Mouse (Mus musculus) stomach, postnatal 0 days (tissue): ENCODE measurements at regions not wholly inside any gene's neighbourhood (a gene's known extent, or its start where the extent isn't known, plus 50 kb on each side); places are given as distances from the start of the nearest gene placed in this dataset.

ENCODE experiments used
- ATAC-seq: fragments of 200-750 bp; cut with Nextera tagmentation; 2 replicates; pipeline ENCODE4 v1.8.0; 2017; ENCODE audit not compliant: low FRiP score, low TSS enrichment
- DNase-seq: peaks from one replicate; pipeline ENCODE4 v3.0.0-alpha.2; 2016; ENCODE audit warnings: low spot score
- H3K27ac ChIP-seq: fragments of 300-500 bp; sonication (generic); replicated peaks from 2 replicates; pipeline ENCODE4 v1.5.1; 2014; ENCODE audit warnings: mild to moderate bottlenecking, control low read depth
- H3K27me3 ChIP-seq: fragments of 300-500 bp; sonication (generic); 2 replicates; pipeline ENCODE4 v1.6.1; 2014; ENCODE audit warnings: low read length; ENCODE audit not compliant: control insufficient read depth, insufficient read depth
- H3K36me3 ChIP-seq: fragments of 300-500 bp; sonication (generic); 2 replicates; pipeline ENCODE4 v1.6.1; 2014; ENCODE audit warnings: low read length, mixed read lengths; ENCODE audit not compliant: control insufficient read depth, insufficient read depth
- H3K4me1 ChIP-seq: fragments of 300-500 bp; sonication (generic); replicated peaks from 2 replicates; pipeline ENCODE4 v1.6.1; 2014; ENCODE audit warnings: antibody characterized with exemption; ENCODE audit not compliant: control insufficient read depth, insufficient read depth
- H3K4me2 ChIP-seq: fragments of 300-500 bp; sonication (generic); replicated peaks from 2 replicates; pipeline ENCODE4 v1.6.1; 2014; ENCODE audit warnings: low read depth, mild to moderate bottlenecking, control low read depth, moderate library complexity
- H3K4me3 ChIP-seq: fragments of 300-500 bp; sonication (generic); 2 replicates; pipeline ENCODE4 v1.5.1; 2014; ENCODE audit warnings: low read depth, low read length, control low read depth
- H3K9ac ChIP-seq: fragments of 300-500 bp; sonication (generic); 2 replicates; pipeline ENCODE4 v1.6.1; 2014; ENCODE audit warnings: mild to moderate bottlenecking, low read length, control low read depth, mixed read lengths
- H3K9me3 ChIP-seq: fragments of 300-500 bp; sonication (generic); 2 replicates; pipeline ENCODE4 v1.6.1; 2016; ENCODE audit warnings: low read length; ENCODE audit not compliant: control insufficient read depth
- CTCF ChIP-seq: IDR thresholded peaks from 2 replicates; pipeline ENCODE4 v1.5.1; 2016; ENCODE audit warnings: antibody characterized with exemption, low read depth, mild to moderate bottlenecking, moderate library complexity
- EP300 ChIP-seq: optimal IDR thresholded peaks from 2 replicates; pipeline ENCODE3; 2016; ENCODE audit warnings: antibody characterized with exemption
- WGBS: fragments of 180-500 bp; shearing (Covaris S2); extraction: QIAGEN DNeasy Blood & Tissue Kit; methylation state at CpG from one replicate; pipeline ENCODE4 v1.1.7; 2014; 5-methylcytosine and 5-hydroxymethylcytosine counted together

DNA sequence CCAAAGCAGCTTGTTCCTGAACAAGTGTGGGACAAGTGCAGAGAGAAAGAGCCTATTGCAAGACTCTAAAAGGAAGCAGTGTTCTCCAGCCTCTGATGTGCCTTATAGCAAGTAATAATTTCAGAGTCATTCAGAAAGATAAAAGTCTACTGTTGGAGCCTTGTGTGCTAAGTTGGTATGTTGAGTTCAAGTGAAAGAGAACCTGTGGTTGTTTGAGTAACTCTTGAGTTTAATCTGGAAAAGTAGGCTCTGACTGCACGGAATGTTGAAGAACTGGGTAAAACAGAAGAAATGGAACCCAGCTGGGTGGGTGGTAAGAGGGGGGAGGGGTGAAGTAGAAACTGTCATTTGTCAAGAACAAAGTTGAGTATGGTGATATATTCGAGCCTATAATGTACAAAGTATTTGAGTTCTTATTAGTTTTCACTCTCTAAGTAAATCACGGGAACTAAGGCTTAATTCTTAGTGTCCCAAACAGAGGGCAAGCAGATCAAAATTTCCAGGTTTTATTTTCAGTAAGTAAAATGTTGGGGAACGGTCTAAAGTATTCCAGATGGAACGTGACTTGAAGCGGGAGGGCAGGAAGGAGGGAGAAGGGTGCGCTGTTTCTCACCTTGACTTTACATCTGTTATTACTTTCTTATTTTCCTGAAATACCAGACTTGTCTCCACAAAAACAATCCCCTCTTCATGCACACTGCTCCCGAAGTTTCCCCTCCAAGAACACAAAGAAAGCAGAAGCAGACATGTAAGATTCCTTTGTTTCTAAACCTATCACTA, 111.8 kb upstream of the Hmga2 start:
- H3K9me3 ChIP-seq = no peaks in the 10 kb centered on the region
- no peak for TF ChIP-seq CTCF
- no peak for TF ChIP-seq EP300
- H3K9ac ChIP-seq = no peak overlapping the region
- H3K27me3 ChIP-seq = no peaks in the 10 kb centered on the region
- ATAC-seq (no peak), DNase-seq (no peak)
- H3K36me3 ChIP-seq = no peaks in the 10 kb centered on the region
- no peaks in the 10 kb centered on the region for H3K4me1 ChIP-seq
- 70% methylated on average over 8 of the region's 8 CpGs for WGBS
- no peak overlapping the region for H3K4me3 ChIP-seq
- H3K27ac ChIP-seq = no peak overlapping the region
- no peak overlapping the region for H3K4me2 ChIP-seq

DNA sequence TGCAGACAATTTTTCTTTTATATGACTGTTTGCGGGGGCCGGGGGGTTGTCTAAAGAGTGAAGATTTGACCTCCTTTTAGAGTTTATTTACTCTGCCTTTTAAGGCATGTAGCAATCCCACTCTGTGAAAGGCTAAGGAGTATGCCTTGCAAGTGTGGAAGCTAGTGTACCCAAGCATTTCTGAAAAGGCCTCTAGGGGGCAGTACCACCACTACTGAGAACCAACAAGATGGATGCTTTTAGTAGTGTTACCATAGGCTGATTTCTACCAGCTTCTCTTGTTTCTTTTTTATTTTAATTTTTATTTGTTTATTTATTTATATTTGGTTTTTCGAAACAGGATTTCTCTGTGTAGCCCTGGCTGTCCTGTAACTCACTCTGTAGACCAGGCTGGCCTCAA, 110.9 kb upstream of the Hmga2 start:
- Histone ChIP-seq H3K4me1 (no peaks in the 10 kb centered on the region), H3K4me2 (no peak overlapping the region), H3K9ac (no peak overlapping the region), H3K36me3 (no peaks in the 10 kb centered on the region), H3K9me3 (no peaks in the 10 kb centered on the region), H3K27ac (no peak overlapping the region), H3K27me3 (no peaks in the 10 kb centered on the region), H3K4me3 (no peak overlapping the region)
- 81% methylated on average over 3 of the region's 3 CpGs for WGBS
- TF ChIP-seq EP300 = no peak
- peak; percentile 71 for TF ChIP-seq CTCF
- no peak for DNase-seq
- no peak for ATAC-seq

GRCm38 (mm10) chr10:120582497-120582896, 106.2 kb upstream of the Hmga2 start:
- 17% methylated on average over 7 of the region's 7 CpGs for WGBS
- Histone ChIP-seq H3K36me3 (no peaks in the 10 kb centered on the region), H3K9me3 (no peaks in the 10 kb centered on the region), H3K27me3 (no peaks in the 10 kb centered on the region), H3K9ac (no peak overlapping the region), H3K4me1 (no peaks in the 10 kb centered on the region), H3K4me2 (no peak overlapping the region), H3K4me3 (no peak overlapping the region), H3K27ac (no peak overlapping the region)
- no peak for TF ChIP-seq CTCF
- TF ChIP-seq EP300 = no peak
- ATAC-seq (no peak), DNase-seq (no peak)

DNA sequence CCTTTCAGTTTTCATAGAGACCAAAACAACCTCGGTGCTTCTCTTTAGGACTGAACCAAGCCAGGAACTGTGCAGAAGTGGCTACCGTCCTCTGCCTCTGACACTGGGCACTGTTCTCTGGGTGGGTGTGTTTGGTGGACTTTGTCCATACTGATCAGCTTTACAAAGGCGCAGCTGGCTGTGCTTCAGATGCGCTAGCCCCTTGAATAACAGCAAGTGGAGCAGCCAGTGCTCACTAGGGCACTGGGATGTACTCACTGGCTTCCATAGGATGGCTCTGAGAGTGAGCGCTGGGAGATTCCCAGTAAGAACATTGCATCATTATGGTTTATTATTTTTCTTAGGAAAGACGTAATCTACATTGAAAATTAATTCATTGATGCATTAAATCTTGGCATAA, 105.3 kb upstream of the Hmga2 start:
- Histone ChIP-seq H3K4me2 (no peak overlapping the region), H3K27me3 (no peaks in the 10 kb centered on the region), H3K4me1 (no peaks in the 10 kb centered on the region), H3K27ac (no peak overlapping the region), H3K9ac (no peak overlapping the region), H3K9me3 (no peaks in the 10 kb centered on the region), H3K36me3 (no peaks in the 10 kb centered on the region), H3K4me3 (no peak overlapping the region)
- 0 out of 2 replicates have a peak, but pooled peaks have one; percentile 54 for ATAC-seq
- peak; percentile 43 for DNase-seq
- TF ChIP-seq CTCF (no peak), EP300 (no peak)
- WGBS = 73% methylated on average over 6 of the region's 6 CpGs

GRCm38 (mm10) chr10:120576886-120577285, 100.6 kb upstream of the Hmga2 start:
- no peak overlapping the region for H3K27ac ChIP-seq
- ATAC-seq (no peak), DNase-seq (no peak)
- no peaks in the 10 kb centered on the region for H3K36me3 ChIP-seq
- TF ChIP-seq EP300 = no peak
- no peak for TF ChIP-seq CTCF
- no peaks in the 10 kb centered on the region for H3K4me1 ChIP-seq
- 79% methylated on average over 5 of the region's 5 CpGs for WGBS
- no peaks in the 10 kb centered on the region for H3K27me3 ChIP-seq
- no peak overlapping the region for H3K9ac ChIP-seq
- H3K9me3 ChIP-seq = no peaks in the 10 kb centered on the region
- H3K4me3 ChIP-seq = no peak overlapping the region
- H3K4me2 ChIP-seq = no peak overlapping the region

GRCm38 (mm10) chr10:120576148-120576547, 99.9 kb upstream of the Hmga2 start:
- H3K9me3 ChIP-seq = no peaks in the 10 kb centered on the region
- 52% methylated on average over 4 of the region's 4 CpGs for WGBS
- DNase-seq (no peak), ATAC-seq (no peak)
- no peaks in the 10 kb centered on the region for H3K27me3 ChIP-seq
- no peaks in the 10 kb centered on the region for H3K4me1 ChIP-seq
- no peak overlapping the region for H3K9ac ChIP-seq
- no peak overlapping the region for H3K4me2 ChIP-seq
- H3K36me3 ChIP-seq = no peaks in the 10 kb centered on the region
- no peak overlapping the region for H3K4me3 ChIP-seq
- no peak overlapping the region for H3K27ac ChIP-seq
- no peak for TF ChIP-seq CTCF
- TF ChIP-seq EP300 = no peak
